Mouse (Mus musculus): ENCODE data around the gene Enox1. TPM values are rescaled to one million over a fixed set of nuclear protein-coding genes. Genes with fewer than 3 reads are reported as not detected.

Gene Enox1
- polyA plus RNA-seq, 2 experiments, result 13.5 to 15.6 TPM

DNA sequence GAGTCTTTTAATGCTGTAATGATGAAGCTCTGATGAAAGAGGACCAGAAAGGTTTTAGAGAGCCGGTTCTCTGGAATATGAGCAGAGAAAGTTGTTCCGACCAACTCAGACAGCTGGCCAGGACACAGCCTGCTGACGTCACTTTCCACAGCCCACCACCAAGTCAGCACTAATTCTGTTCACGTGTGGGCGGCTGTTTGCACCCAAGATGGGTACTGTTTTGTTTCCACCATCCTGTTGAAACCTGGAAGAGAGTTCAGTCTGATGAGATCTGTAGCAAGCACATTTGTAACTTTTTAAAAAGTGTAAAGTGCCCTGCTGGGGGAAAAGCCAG, 424.3 kb downstream of the Enox1 start:
- 30% methylated on average over 5 of the region's 5 CpGs for WGBS
- H3K4me2 ChIP-seq (replicated peaks; ENCODE audit: low read depth, low read length, severe bottlenecking), result no peak overlapping the region

DNA sequence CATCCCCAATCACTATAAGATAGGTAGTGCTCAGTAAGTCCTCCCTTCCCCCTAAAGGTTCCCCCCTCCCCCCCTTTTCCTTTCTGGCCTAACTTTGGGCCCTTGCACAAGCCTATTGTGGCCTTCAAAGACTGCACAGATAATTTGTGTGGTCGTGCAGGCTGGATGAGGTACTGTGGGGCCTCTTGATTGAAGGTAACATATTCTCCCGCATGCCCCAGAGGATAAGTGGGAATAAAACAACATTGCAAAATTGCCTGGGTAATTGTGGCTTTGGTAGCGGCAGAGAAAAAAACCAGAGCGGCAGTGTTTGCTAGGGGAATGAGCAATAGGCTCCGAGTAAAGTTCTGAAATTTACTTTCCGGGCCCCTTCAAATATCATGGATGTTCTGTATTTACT, 425.1 kb downstream of the Enox1 start:
- DNase-seq (ENCODE audit: low spot score) (no peak), ATAC-seq (ENCODE audit: low FRiP score, low read depth) (no peak)
- Histone ChIP-seq H3K27me3 (ENCODE audit: control insufficient read depth, insufficient read depth, low read length) (no peaks in the 10 kb centered on the region), H3K4me3 (replicated peaks; ENCODE audit: low read length) (no peak overlapping the region), H3K4me2 (replicated peaks; ENCODE audit: low read depth, low read length, severe bottlenecking) (no peak overlapping the region), H3K9me3 (ENCODE audit: control insufficient read depth, low read length) (no peaks in the 10 kb centered on the region), H3K27ac (replicated peaks; ENCODE audit: low read depth, low read length) (no peak overlapping the region), H3K36me3 (ENCODE audit: control insufficient read depth, insufficient read depth, low read length) (no peaks in the 10 kb centered on the region), H3K9ac (ENCODE audit: low read depth, low read length, severe bottlenecking) (no peak overlapping the region), H3K4me1 (ENCODE audit: control insufficient read depth, insufficient read depth, low read length) (peaks cover 32% of the 10 kb centered on the region)
- no peak for TF ChIP-seq POLR2A (IDR thresholded peaks at IDR 0.05; ENCODE audit: borderline replicate concordance, extremely low read depth, insufficient read depth, insufficient read length)
- 48% methylated on average over 6 of the region's 6 CpGs for WGBS

More for the DNA sequence above, 424.3 kb downstream of the Enox1 start:
- Histone ChIP-seq H3K9ac (ENCODE audit: low read depth, low read length, severe bottlenecking) (no peak overlapping the region), H3K27ac (replicated peaks; ENCODE audit: low read depth, low read length) (peak overlapping the region; percentile 40; the same call in 1 of the 2 replicates), H3K4me1 (ENCODE audit: control insufficient read depth, insufficient read depth, low read length) (peaks cover 27% of the 10 kb centered on the region), H3K9me3 (ENCODE audit: control insufficient read depth, low read length) (no peaks in the 10 kb centered on the region), H3K27me3 (ENCODE audit: control insufficient read depth, insufficient read depth, low read length) (no peaks in the 10 kb centered on the region), H3K4me3 (replicated peaks; ENCODE audit: low read length) (no peak overlapping the region), H3K36me3 (ENCODE audit: control insufficient read depth, insufficient read depth, low read length) (no peaks in the 10 kb centered on the region)
- TF ChIP-seq POLR2A (IDR thresholded peaks at IDR 0.05; ENCODE audit: borderline replicate concordance, extremely low read depth, insufficient read depth, insufficient read length), result no peak
- DNase-seq (ENCODE audit: low spot score) (peak; percentile 20), ATAC-seq (ENCODE audit: low FRiP score, low read depth) (peak; percentile 55; the same call in 1 of the 2 replicates)

DNA sequence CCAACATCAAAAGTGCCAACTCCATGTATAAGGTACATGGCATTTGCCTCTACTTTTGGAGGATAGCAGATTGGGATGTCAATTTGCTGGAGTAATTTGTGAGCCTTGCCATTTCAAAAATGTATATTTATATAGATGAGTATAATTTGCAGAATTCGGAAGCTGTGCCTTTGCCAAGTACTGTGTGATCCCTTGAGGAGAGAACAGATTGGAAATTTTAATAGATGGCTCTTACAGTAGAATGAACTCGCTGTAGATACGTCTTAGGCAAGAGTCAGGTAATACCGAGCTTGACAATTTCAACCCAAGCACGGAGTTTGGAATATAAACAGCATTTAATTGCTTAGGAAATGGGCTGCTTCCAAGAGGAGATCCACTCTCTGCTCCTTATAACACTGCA, 427.9 kb downstream of the Enox1 start:
- Histone ChIP-seq H3K4me1 (ENCODE audit: control insufficient read depth, insufficient read depth, low read length) (peaks cover 25% of the 10 kb centered on the region), H3K9me3 (ENCODE audit: control insufficient read depth, low read length) (no peaks in the 10 kb centered on the region), H3K9ac (ENCODE audit: low read depth, low read length, severe bottlenecking) (no peak overlapping the region), H3K27ac (replicated peaks; ENCODE audit: low read depth, low read length) (no peak overlapping the region), H3K36me3 (ENCODE audit: control insufficient read depth, insufficient read depth, low read length) (no peaks in the 10 kb centered on the region), H3K27me3 (ENCODE audit: control insufficient read depth, insufficient read depth, low read length) (no peaks in the 10 kb centered on the region), H3K4me2 (replicated peaks; ENCODE audit: low read depth, low read length, severe bottlenecking) (no peak overlapping the region), H3K4me3 (replicated peaks; ENCODE audit: low read length) (no peak overlapping the region)
- DNase-seq (ENCODE audit: low spot score) (no peak), ATAC-seq (ENCODE audit: low FRiP score, low read depth) (no peak)
- WGBS, result 62% methylated on average over 5 of the region's 5 CpGs
- no peak for TF ChIP-seq POLR2A (IDR thresholded peaks at IDR 0.05; ENCODE audit: borderline replicate concordance, extremely low read depth, insufficient read depth, insufficient read length)

DNA sequence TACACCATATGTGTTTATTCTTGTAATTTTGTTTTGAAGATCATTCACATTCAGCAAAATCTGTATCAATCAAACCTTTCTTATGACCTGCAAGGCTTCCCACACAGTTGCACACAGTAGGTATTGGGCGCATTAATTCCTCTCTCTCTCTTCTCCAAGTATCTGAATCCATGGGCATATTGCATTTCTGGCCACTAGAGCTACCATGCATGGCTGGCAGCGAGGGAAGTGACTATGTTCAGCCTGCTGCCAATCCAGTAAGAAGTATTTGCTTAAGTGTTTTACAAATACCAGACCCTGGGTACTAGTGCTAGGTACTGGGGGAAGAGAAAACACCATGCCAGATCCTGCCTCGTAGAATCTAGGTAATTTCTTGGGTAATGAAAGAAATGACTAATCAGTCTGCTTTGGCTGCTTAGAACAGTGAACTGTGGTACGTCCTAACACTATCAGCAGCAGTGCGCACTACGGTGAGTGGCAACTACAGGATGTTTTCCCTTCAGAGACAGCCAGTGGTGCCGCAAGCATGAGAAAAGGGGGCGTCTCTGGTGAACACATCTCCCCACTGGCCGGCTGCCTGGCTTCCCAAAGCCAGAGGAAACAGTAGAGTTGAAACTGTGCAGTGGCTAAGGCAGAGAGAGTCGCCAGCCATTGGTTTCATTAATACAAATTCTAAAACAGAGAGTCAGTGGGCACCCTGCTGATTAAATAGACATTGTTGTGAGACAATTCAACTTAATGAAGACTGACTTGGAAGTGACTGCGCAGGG, 428.7 kb downstream of the Enox1 start:
- Histone ChIP-seq H3K4me3 (replicated peaks; ENCODE audit: low read length) (no peak overlapping the region), H3K4me2 (replicated peaks; ENCODE audit: low read depth, low read length, severe bottlenecking) (no peak overlapping the region), H3K9ac (ENCODE audit: low read depth, low read length, severe bottlenecking) (no peak overlapping the region), H3K9me3 (ENCODE audit: control insufficient read depth, low read length) (no peaks in the 10 kb centered on the region), H3K36me3 (ENCODE audit: control insufficient read depth, insufficient read depth, low read length) (no peaks in the 10 kb centered on the region), H3K27me3 (ENCODE audit: control insufficient read depth, insufficient read depth, low read length) (no peaks in the 10 kb centered on the region), H3K27ac (replicated peaks; ENCODE audit: low read depth, low read length) (no peak overlapping the region), H3K4me1 (ENCODE audit: control insufficient read depth, insufficient read depth, low read length) (peaks cover 23% of the 10 kb centered on the region)
- WGBS, result 41% methylated on average over 11 of the region's 11 CpGs
- no peak for ATAC-seq (ENCODE audit: low FRiP score, low read depth)
- no peak for TF ChIP-seq POLR2A (IDR thresholded peaks at IDR 0.05; ENCODE audit: borderline replicate concordance, extremely low read depth, insufficient read depth, insufficient read length)
- DNase-seq (ENCODE audit: low spot score), result no peak

DNA sequence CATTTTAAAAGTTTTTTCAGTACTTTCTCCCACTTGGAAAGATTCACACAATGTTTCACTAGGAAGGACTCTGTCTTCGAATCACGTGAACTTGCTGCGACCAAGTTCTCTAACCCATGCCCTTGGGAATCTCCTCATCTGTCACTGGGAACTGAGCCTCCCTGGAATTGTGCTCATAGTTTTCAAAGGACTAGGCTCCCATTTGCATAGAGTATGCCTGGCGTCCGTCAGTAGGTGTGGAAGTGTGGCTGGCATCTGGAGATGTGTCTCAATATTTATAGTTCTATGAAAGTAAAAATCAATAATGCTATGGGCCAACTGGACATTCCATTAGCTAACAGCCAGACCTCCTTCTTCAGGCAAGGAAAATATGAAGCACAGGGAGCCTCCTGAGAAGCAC, 429.5 kb downstream of the Enox1 start:
- no peak overlapping the region for H3K27ac ChIP-seq (replicated peaks; ENCODE audit: low read depth, low read length)
- no peak overlapping the region for H3K4me3 ChIP-seq (replicated peaks; ENCODE audit: low read length)
- WGBS, result 28% methylated on average over 5 of the region's 5 CpGs
- no peaks in the 10 kb centered on the region for H3K36me3 ChIP-seq (ENCODE audit: control insufficient read depth, insufficient read depth, low read length)
- DNase-seq (ENCODE audit: low spot score), result peak; percentile 19
- H3K9ac ChIP-seq (ENCODE audit: low read depth, low read length, severe bottlenecking), result no peak overlapping the region
- H3K27me3 ChIP-seq (ENCODE audit: control insufficient read depth, insufficient read depth, low read length), result no peaks in the 10 kb centered on the region
- no peak overlapping the region for H3K4me2 ChIP-seq (replicated peaks; ENCODE audit: low read depth, low read length, severe bottlenecking)
- TF ChIP-seq POLR2A (IDR thresholded peaks at IDR 0.05; ENCODE audit: borderline replicate concordance, extremely low read depth, insufficient read depth, insufficient read length), result no peak
- H3K4me1 ChIP-seq (ENCODE audit: control insufficient read depth, insufficient read depth, low read length), result peaks cover 16% of the 10 kb centered on the region
- H3K9me3 ChIP-seq (ENCODE audit: control insufficient read depth, low read length), result no peaks in the 10 kb centered on the region
- ATAC-seq (ENCODE audit: low FRiP score, low read depth), result no peak
